Mouse (Mus musculus) E14TG2a.4 (cell line): Measurements from ENCODE around the gene Plcl2.

Experiments used
- CTCF ChIP-seq: conservative IDR thresholded peaks from 2 replicates; pipeline ENCODE4 v1.5.1; 2014; ENCODE audit warnings: low read length
- NANOG ChIP-seq: IDR thresholded peaks from 2 replicates; pipeline ENCODE4 v1.6.1; 2014; ENCODE audit warnings: borderline replicate concordance, low read length, mixed read lengths
- POU5F1 ChIP-seq: IDR thresholded peaks from 2 replicates; pipeline ENCODE4 v1.6.1; 2014; ENCODE audit warnings: low read length, borderline replicate concordance

DNA sequence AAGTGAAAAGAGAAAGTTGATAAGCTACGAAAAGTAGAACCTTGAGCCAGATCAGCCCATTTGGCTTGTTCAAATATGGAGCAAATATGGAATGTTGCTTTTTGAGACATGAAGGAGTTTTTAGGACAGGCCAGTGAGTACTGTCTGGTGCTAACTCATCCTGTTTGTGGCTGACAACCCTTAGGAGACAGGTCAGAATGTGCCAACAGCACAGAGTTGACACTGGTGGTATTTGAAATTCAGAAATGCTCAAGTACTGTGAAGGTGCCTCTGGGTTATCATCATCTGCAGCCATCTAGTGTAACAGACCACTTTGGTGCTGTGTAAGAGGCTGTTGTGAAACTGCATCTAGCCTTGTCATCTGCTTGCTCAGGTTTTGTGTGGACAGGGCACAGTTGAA, 1.5 kb downstream of the Plcl2 start:
- no peak for TF ChIP-seq CTCF
- no peak for TF ChIP-seq NANOG
- no peak for TF ChIP-seq POU5F1
